Mouse (Mus musculus) liver, embryonic 13.5 days (tissue): ENCODE results near the gene Gipc3. TPM values are rescaled to one million over a fixed set of nuclear protein-coding genes. Genes with fewer than 3 reads are reported as not detected.

Source experiments
- ATAC-seq: fragments of 200-750 bp; cut with Nextera tagmentation; 2 replicates; pipeline ENCODE4 v1.8.0; 2017; ENCODE audit warnings: low read depth, mild to moderate bottlenecking, moderate number of reproducible peaks, moderate library complexity
- DNase-seq: peaks from one replicate; pipeline ENCODE4 v3.0.0; 2022
- H3K27ac ChIP-seq: fragments of 300-500 bp; sonication (generic); 2 replicates; pipeline ENCODE4 v1.5.1; 2015; ENCODE audit warnings: moderate library complexity, mild to moderate bottlenecking, inconsistent platforms
- H3K27me3 ChIP-seq: fragments of 300-500 bp; sonication (generic); 2 replicates; pipeline ENCODE4 v1.6.1; 2015; ENCODE audit warnings: mild to moderate bottlenecking, inconsistent platforms
- H3K36me3 ChIP-seq: fragments of 300-500 bp; sonication (generic); 2 replicates; pipeline ENCODE4 v1.6.1; 2015; ENCODE audit warnings: mild to moderate bottlenecking, inconsistent platforms
- H3K4me1 ChIP-seq: fragments of 300-500 bp; sonication (generic); replicated peaks from 2 replicates; pipeline ENCODE4 v1.6.1; 2015; ENCODE audit warnings: inconsistent platforms
- H3K4me2 ChIP-seq: fragments of 300-500 bp; sonication (generic); 2 replicates; pipeline ENCODE4 v1.6.1; 2015; ENCODE audit warnings: inconsistent platforms, mild to moderate bottlenecking, moderate library complexity
- H3K4me3 ChIP-seq: fragments of 300-500 bp; sonication (generic); replicated peaks from 2 replicates; pipeline ENCODE4 v1.5.1; 2015; ENCODE audit warnings: mild to moderate bottlenecking, inconsistent platforms
- H3K9ac ChIP-seq: fragments of 300-500 bp; sonication (generic); 2 replicates; pipeline ENCODE4 v1.6.1; 2015; ENCODE audit warnings: mild to moderate bottlenecking, inconsistent platforms
- H3K9me3 ChIP-seq: fragments of 300-500 bp; sonication (generic); replicated peaks from 2 replicates; pipeline ENCODE4 v1.6.1; 2016; ENCODE audit warnings: inconsistent platforms
- WGBS: fragments of 180-500 bp; shearing (Covaris S2); methylation state at CpG from one replicate; pipeline ENCODE4 v1.1.7; 2015; ENCODE audit not compliant: insufficient replicate concordance; 5-methylcytosine and 5-hydroxymethylcytosine counted together
- polyA plus RNA-seq: library from polyadenylated mRNA; unstranded; fragments of >200 nt; fragmentation: Nextera tagmentation; extraction: Ambion mirVana; gene quantifications from 2 replicates; pipeline ENCODE4 v1.2.1, GENCODE M21; 2015

The Gipc3 gene
- polyA plus RNA-seq, 1 experiment from 2014 or later: not detected

DNA sequence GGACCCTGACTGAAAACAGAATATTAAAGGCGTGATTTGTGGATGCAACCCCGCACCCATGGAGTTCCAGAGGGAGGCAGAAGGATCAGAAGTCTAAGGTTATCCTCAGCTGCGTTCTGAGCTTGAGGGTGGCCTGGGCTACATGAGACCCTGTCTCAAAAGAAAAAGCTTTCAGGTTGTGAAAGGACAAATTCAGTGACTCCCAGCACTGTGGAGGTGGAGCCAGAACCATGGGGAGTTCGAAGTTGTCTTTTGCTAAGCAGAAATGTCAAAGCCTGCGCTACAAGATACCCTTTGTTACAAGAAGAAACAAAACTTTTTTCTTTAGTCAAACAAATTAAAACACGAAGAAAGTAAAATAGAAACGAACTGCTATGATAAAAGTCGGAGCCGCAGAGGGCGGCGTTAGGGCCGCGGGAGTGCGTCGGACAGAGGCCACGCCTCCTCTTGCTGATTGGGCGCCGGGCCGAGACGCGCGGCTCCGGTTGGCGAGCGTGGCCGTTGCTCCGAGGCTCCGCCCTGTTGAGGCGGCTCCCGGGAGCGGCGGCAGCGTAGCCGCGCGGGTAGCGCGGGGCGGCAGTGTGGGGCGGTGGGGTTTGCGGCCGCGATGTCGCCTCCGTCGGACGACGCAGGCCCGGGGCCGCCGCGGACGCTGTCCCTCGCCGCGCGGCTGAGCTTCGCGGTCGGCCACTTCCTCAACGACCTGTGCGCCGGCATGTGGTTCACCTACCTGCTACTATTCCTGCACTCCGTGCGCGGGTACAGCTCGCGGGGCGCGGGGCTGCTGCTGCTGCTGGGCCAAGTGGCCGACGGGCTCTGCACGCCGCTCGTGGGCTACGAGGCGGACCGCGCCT, 14.2 kb upstream of the Gipc3 start, which contains the start of gene Mfsd12:
Gene Mfsd12 (plus strand): TSS at position 501 of the 854 bp plus-strand sequence.
- Histone ChIP-seq H3K36me3 (peaks cover 26% of the 10 kb centered on the region), H3K27me3 (no peaks in the 10 kb centered on the region), H3K4me3 (peak within 1 kb of the TSS; percentile 87), H3K27ac (peak within 1 kb of the TSS; percentile 98), H3K9ac (peak within 1 kb of the TSS; percentile 99), H3K9me3 (no peaks in the 10 kb centered on the region), H3K4me2 (peak within 1 kb of the TSS; percentile 95), H3K4me1 (peaks cover 85% of the 10 kb centered on the region)
- ATAC-seq: peak; percentile 82
- 2% methylated on average over 79 of the region's 79 CpGs for WGBS
- peak; percentile 90 for DNase-seq

DNA sequence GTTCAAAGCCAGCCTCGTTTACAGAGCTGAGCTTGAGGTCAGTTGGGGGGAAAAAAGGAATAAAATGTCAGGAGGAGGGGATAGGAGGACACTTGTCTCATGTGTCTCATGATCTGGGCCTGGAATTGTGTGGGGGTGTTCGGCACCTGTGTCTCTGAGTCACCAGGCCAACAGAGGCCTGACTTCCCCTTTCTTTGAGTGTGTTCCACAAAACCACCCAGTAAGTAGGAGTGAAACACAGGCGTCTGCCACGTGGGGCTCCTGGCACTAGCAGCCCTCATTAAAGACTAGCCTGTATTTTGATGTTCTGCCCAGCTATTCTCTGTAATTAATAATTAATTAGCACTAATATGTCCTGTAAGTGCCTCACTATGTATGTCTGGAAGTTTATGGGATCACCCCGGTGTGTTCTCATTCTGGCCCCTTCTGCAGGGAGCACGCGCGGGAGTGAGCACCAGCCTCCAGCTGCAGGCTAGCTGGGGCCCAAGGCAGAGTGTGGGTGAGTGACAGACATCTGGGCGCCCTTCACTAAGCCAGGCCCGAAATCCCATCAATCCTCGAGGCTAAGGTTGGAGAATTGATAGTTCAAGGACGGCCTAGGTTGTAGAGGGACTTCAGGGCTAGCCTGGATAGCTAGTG, 13.4 kb upstream of the Gipc3 start:
- 25% methylated on average over 12 of the region's 12 CpGs for WGBS
- Histone ChIP-seq H3K9ac (peak overlapping the region; percentile 66), H3K4me2 (peak overlapping the region; percentile 95), H3K4me3 (peak overlapping the region; percentile 87), H3K9me3 (no peaks in the 10 kb centered on the region), H3K36me3 (peaks cover 19% of the 10 kb centered on the region), H3K4me1 (peaks cover 85% of the 10 kb centered on the region), H3K27ac (peak overlapping the region; percentile 79), H3K27me3 (no peaks in the 10 kb centered on the region)
- ATAC-seq (no peak), DNase-seq (no peak)

DNA sequence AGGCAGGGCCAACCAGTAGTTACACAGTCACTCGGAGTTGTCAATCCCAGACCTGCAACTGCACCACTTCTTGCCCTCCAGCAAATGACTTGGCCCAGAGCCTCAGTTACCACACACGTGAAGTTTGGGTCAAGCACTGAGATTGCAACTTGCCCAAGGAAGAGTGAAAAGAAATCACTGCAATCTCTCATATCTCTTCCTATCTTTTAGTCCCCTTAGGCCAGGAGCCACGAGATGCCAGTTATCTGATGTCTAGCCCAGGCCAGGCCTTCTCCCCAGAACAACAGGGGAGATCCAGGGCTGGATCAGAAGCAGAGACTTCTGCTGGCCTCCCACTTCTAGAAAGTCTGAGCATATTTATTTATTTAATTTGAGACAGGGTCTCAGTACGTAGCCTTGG, 12.5 kb upstream of the Gipc3 start:
- H3K4me2 ChIP-seq: no peak overlapping the region
- no peak overlapping the region for H3K4me3 ChIP-seq
- no peak overlapping the region for H3K9ac ChIP-seq
- WGBS: 49% methylated on average over 4 of the region's 4 CpGs
- no peaks in the 10 kb centered on the region for H3K27me3 ChIP-seq
- H3K27ac ChIP-seq: peak overlapping the region; percentile 79; the same call in 1 of the 2 replicates
- peaks cover 9% of the 10 kb centered on the region for H3K36me3 ChIP-seq
- DNase-seq (no peak), ATAC-seq (no peak)
- H3K9me3 ChIP-seq: no peaks in the 10 kb centered on the region
- H3K4me1 ChIP-seq: peaks cover 83% of the 10 kb centered on the region

DNA sequence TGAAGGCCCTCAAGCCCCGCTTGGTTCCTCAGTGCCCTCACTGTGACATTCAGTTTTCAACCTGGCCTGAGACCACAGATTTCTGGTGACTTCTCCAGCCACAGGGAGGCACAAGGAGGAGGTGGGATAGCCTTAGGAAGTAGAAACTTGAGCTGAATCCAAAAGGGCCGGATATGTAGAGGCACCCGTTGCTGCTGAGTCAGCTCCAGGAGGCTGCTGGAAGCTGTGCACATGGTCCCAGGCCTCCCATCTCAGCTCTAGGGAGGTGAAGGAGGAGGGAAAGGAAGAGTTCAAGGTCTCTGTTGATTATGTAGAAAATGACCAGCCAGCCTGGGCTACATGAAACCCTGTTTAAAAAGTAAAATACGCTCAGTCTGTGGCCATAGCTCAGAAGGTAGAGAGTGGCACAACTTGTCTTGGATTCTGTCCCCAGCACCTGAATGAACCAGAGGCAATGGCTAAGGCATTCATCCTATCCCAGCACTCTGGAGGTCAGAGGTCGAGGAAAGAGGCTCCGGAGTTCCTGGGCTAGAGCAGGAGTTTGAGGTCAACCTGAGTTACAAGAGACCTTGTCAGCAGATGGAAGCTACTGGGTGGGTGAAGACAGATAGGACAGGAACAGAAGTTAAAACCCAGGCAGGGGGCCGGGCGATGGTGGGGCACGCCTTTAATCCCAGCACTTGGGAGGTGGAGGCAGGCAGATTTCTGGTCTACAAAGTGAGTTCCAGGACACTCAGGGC, 11.8 kb upstream of the Gipc3 start:
- 63% methylated on average over 9 of the region's 9 CpGs for WGBS
- H3K4me3 ChIP-seq: no peak overlapping the region
- H3K27me3 ChIP-seq: no peaks in the 10 kb centered on the region
- H3K27ac ChIP-seq: no peak overlapping the region
- H3K4me2 ChIP-seq: no peak overlapping the region
- ATAC-seq (no peak), DNase-seq (no peak)
- peaks cover 3% of the 10 kb centered on the region; the same call in 1 of the 2 replicates for H3K36me3 ChIP-seq
- 0 out of 2 replicates have a peak overlapping the region, but pooled peaks have one; percentile 11 for H3K9ac ChIP-seq
- H3K9me3 ChIP-seq: no peaks in the 10 kb centered on the region
- H3K4me1 ChIP-seq: peaks cover 77% of the 10 kb centered on the region

DNA sequence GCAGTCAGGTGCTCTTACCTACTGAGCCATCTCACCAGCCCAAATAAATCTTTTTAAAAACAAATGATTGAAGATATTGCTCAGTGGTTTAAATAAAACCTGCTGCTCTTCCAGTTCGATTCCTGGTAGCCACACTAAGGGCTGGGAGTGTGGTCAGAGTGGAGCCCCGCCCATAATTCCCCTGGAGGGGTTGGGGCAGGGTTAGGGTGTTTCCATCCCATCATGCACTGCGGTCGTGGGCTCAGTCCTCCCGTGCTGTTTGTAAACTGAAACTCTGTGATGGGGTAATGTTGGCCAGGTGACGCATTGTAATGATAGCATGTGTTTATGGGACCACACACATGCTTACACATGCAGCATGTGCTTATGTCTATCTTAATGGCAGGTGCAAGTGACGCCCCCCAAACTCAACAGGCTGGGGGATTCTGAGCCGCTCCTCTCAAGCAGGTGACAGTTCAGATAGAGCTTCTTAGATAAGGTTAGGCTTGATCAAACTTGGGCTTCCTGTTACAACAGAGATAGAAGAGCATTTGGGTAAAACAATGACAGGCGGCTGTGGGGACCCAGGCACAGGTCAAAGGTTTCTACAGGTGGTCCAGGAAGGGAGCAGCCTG, 8.7 kb upstream of the Gipc3 start:
- peak overlapping the region; percentile 88 for H3K27ac ChIP-seq

DNA sequence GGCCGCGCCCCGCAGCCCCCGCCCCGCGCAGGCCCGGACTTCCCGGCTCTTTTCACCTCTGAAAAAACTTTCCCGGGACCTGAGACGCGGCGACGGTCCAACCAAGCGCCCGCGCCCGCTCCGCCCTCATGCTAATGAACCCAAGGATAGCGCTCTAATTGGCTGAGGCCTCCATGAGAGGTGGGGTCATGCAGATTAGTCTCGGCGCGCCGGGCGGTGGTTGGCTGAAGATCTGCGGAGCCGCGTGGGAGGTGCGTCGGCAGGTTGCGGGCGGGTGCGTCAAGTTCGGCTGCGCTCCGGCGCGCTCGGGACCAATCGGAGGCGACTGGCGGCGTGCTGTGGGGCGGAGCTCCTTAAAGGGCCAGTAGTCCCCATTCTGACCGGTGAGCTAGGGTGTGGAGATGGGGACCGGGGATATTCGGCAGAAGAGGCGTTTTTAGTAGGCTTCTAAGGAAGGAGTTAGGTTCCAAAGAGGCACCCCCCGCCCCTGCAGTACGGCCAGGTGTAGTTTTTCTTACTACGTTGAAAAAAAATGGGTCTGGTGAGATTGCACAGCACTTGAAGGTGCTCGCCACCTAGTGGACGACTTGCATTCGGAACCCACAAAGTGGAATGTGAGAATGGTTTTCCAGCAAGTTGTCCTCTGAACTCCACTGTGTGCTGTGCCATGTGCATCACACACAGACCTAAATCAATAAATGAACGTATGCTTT, 7.4 kb upstream of the Gipc3 start, which contains the start of gene Hmg20b:
Gene Hmg20b (minus strand): TSS at position 130 of the 713 bp plus-strand sequence.
- H3K4me3 ChIP-seq: peak within 1 kb of the TSS; percentile 90
- under 1% methylated on average over 54 of the region's 54 CpGs for WGBS
- peaks cover 82% of the 10 kb centered on the region for H3K4me1 ChIP-seq
- peak within 1 kb of the TSS; percentile 96 for H3K9ac ChIP-seq
- H3K4me2 ChIP-seq: peak within 1 kb of the TSS; percentile 98
- peak within 1 kb of the TSS; percentile 93 for H3K27ac ChIP-seq
- H3K36me3 ChIP-seq: peaks cover 14% of the 10 kb centered on the region
- DNase-seq (peak; percentile 99), ATAC-seq (peak; percentile 90)
- H3K27me3 ChIP-seq: peaks cover 7% of the 10 kb centered on the region
- no peaks in the 10 kb centered on the region for H3K9me3 ChIP-seq

More for the DNA sequence above, 8.7 kb upstream of the Gipc3 start:
- Histone ChIP-seq H3K36me3 (peaks cover 14% of the 10 kb centered on the region), H3K9me3 (no peaks in the 10 kb centered on the region), H3K4me2 (peak overlapping the region; percentile 68), H3K4me3 (peak overlapping the region; percentile 59), H3K27me3 (no peaks in the 10 kb centered on the region), H3K4me1 (peaks cover 86% of the 10 kb centered on the region), H3K9ac (peak overlapping the region; percentile 60)
- ATAC-seq (peak; percentile 23; the same call in 1 of the 2 replicates), DNase-seq (peak; percentile 83)
- WGBS: 6% methylated on average over 9 of the region's 9 CpGs

DNA sequence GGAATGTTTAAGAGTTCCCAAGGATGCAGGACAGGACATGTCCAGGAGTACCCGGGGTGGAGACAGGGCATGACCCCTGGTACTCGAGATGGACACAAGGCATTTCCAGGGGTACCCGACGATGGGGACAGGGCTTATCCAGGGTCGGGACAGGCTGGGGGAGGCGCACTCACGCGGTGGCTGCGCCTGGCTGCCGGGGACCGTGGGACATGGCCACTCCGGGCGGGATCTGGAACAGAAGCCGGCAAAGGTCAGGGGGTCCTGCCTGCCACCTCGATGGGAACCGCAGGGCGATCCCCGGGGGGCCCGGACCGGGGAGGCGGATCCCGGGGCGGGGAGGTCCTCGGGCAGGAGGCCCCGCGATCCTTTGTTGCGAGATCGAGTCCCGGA, 6.9 kb upstream of the Gipc3 start:
- Histone ChIP-seq H3K9ac (peak overlapping the region; percentile 96), H3K4me1 (peaks cover 76% of the 10 kb centered on the region), H3K27ac (peak overlapping the region; percentile 93), H3K36me3 (peaks cover 14% of the 10 kb centered on the region), H3K4me2 (peak overlapping the region; percentile 98), H3K27me3 (peaks cover 12% of the 10 kb centered on the region), H3K9me3 (no peaks in the 10 kb centered on the region), H3K4me3 (peak overlapping the region; percentile 90)
- DNase-seq (no peak), ATAC-seq (peak; percentile 1)
- whole genome bisulfite sequencing: under 1% methylated on average over 29 of the region's 29 CpGs

DNA sequence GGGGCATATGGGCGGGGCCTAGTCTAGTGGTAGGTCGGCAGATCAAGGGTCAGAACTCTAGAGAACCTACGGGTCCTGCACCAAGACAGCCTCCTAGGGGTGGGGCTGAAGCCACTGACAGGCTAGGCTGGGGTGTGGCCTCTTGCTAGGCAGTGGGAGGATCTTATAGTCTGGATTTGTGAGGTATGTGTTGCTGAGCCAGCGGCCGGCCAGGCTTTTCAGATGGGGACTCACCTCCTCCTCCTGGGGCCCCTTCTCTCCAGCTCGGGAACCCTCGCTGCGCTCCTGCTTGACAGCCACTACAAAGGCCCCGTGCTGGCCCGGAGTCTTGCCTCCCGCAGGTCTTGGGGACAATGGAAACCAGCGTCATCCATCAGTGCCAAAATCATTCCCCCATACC, 6.1 kb upstream of the Gipc3 start:
- ATAC-seq: peak; percentile 45

DNA sequence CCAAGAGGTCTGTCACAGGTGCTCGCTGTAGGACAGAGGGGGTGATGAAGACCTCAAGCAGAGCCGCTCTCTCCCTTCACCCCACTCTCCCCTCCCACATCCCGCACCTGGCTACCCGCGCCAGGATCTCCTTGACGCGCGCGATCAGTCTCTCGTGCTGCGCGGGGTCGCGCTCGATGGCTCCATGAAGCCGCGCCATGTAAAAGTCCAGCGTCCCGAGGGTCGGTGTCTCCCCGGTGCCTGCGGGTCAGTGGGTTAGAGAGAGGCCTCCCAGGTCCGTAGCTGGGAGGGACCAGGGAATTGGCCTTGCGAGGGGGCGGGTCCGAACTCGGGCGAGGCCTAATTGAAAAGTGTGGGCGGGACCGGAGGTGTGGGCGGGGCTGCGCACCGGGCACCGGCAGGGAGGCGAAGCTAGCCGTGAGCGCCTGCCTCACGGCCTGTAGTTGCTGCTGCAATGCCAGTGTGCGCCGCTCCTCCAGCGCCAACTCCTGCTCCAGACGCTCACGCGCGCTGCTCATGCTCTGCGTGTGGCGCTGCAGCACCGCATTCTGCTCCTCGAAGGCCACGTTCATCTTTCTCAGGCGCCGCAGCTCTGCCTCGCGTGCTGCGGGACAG, 3.5 kb upstream of the Gipc3 start:
- ATAC-seq (peak; percentile 12; the same call in 1 of the 2 replicates), DNase-seq (peak; percentile 69)
- Histone ChIP-seq H3K4me1 (peaks cover 65% of the 10 kb centered on the region), H3K4me2 (peak overlapping the region; percentile 71), H3K27ac (peak overlapping the region; percentile 54), H3K9me3 (no peaks in the 10 kb centered on the region), H3K27me3 (peaks cover 45% of the 10 kb centered on the region), H3K4me3 (peak overlapping the region; percentile 42), H3K9ac (peak overlapping the region; percentile 66), H3K36me3 (peaks cover 14% of the 10 kb centered on the region)
- 15% methylated on average over 54 of the region's 55 CpGs for WGBS

More for the DNA sequence above, 6.1 kb upstream of the Gipc3 start:
- peaks cover 20% of the 10 kb centered on the region for H3K27me3 ChIP-seq
- H3K9me3 ChIP-seq: no peaks in the 10 kb centered on the region
- peak overlapping the region; percentile 96 for H3K9ac ChIP-seq
- H3K27ac ChIP-seq: peak overlapping the region; percentile 93
- H3K4me2 ChIP-seq: peak overlapping the region; percentile 98
- H3K36me3 ChIP-seq: peaks cover 14% of the 10 kb centered on the region
- peak; percentile 79 for DNase-seq
- H3K4me1 ChIP-seq: peaks cover 68% of the 10 kb centered on the region
- H3K4me3 ChIP-seq: peak overlapping the region; percentile 90
- WGBS: 6% methylated on average over 12 of the region's 12 CpGs

DNA sequence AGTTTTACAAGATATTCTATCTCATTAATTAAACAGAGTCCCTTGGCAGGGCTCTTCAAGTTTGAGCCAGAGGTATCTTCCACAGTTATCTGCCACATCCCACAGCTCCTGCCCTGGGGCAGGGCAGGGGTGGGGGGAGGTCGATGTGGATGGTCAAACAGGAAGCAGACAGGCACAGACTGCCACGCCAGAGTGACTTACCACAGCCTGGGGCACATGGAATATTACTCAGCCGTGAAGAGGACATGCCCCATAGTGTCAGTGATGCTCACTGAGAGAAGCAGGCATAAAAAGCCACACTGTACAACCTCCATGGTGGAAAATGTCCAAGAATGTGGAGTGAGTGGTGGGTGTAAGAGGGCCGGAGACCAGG, 2.1 kb upstream of the Gipc3 start:
- DNase-seq (no peak), ATAC-seq (no peak)
- Histone ChIP-seq H3K36me3 (peaks cover 14% of the 10 kb centered on the region), H3K27me3 (peaks cover 51% of the 10 kb centered on the region), H3K4me1 (peaks cover 72% of the 10 kb centered on the region), H3K4me3 (no peak overlapping the region), H3K9me3 (no peaks in the 10 kb centered on the region), H3K27ac (no peak overlapping the region), H3K9ac (no peak overlapping the region), H3K4me2 (no peak overlapping the region)
- 53% methylated on average over 4 of the region's 4 CpGs for WGBS
